Mouse (Mus musculus): ENCODE measurements around the gene Epha4.

The Epha4 gene

GRCm38 (mm10) chr1:77514963-77515650, at the start of gene Epha4:
Epha4 (minus strand) TSS chr1:77515088.
- peak; percentile 92 for DNase-seq (ENCODE audit: low spot score)

GRCm38 (mm10) chr1:77556199-77556598, 41.3 kb upstream of the Epha4 start:
- no peak for DNase-seq (ENCODE audit: low spot score)

- no peak for DNase-seq (ENCODE audit: low spot score)
Observed at GRCm38 (mm10) chr1:77551927-77552326, 37.0 kb upstream of the Epha4 start.

GRCm38 (mm10) chr1:77545722-77546121, 30.8 kb upstream of the Epha4 start:
- peak; percentile 58 for DNase-seq (ENCODE audit: low spot score)

DNA sequence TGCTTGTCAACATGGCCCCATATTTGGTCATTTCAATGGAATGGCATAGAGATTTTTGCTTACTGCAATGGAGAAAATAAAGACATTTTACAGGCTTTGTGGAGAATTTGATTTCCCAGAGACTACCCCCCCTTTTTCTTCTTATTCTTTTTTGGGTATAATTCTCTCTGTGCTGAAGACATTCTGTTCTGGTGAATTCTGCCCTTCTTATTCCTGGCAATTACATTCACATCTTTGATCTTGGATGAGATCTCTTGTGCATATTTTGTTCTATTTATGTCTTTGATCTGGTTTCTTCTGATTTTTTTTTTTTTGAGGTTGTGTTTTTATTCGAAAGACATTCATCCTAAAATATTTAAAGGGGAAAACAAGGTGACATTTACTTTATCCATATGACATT, 30.1 kb upstream of the Epha4 start:
- DNase-seq (ENCODE audit: low spot score), result no peak

- DNase-seq (ENCODE audit: low spot score), result no peak
Observed at GRCm38 (mm10) chr1:77544279-77544678, 29.4 kb upstream of the Epha4 start.

DNA sequence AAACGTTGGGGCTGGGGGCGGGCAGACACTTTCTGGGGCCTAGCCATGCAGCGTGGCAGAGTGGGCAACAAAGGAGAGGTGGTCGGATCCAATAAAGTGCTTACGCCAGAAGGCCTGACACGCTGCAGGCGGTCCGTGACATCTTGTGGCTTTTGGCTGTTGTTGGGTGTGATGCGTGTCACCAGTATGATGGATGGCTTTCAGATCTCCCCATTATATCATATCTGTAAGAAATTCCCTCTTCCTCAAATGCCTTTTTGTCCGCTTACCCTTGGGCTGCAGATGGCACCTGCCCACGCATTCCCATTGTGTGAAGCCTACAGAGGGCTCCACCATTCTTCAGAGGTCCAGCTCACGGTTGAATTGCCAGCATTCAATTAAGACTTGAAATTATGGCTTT, 25.1 kb upstream of the Epha4 start:
- no peak for DNase-seq (ENCODE audit: low spot score)

DNA sequence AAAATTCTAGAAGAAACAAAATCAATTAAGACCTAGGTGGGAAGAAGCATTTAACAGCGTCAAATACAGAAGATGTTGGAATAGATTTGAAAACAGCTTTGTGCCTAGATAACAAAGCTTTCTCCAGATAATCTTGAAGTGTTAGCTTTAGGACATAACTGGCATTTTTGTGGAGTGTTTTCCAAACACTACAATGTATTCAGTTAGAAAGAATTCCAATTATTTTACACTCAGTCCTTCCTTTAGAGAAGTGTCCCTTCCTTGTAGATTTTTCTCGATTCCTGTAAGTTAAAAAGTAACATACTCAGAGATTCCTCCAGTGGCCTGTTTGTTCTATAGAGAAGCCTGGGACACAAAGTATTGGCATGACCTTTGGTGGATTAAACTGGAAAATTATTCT, 23.7 kb upstream of the Epha4 start:
- no peak for DNase-seq (ENCODE audit: low spot score)

- DNase-seq (ENCODE audit: low spot score), result no peak
Observed at GRCm38 (mm10) chr1:77535905-77536304, 21.0 kb upstream of the Epha4 start.

GRCm38 (mm10) chr1:77532576-77533183, 17.8 kb upstream of the Epha4 start:
- DNase-seq (ENCODE audit: low spot score), result no peak

- no peak for DNase-seq (ENCODE audit: low spot score)
Observed at GRCm38 (mm10) chr1:77531934-77532575, 17.2 kb upstream of the Epha4 start.

DNA sequence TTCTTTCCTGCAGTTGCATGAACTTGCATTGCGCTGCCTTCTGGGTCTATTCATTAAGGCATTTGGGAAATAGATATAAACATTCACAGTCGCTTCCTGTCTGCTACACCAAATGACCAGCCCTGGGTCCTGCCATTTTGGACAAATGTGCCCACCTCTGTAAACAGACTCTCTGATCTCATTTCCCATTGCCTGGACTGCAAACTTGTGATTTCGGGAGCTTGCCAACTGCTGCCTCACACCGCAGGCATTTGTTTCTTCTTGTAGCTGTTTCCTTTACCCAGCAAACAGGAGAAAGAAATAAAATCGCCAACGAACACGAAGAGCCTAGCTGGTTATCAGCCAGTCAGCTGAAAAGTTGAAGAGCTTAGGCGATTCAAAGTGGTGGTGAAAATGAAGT, 10.2 kb upstream of the Epha4 start:
- no peak for DNase-seq (ENCODE audit: low spot score)

DNA sequence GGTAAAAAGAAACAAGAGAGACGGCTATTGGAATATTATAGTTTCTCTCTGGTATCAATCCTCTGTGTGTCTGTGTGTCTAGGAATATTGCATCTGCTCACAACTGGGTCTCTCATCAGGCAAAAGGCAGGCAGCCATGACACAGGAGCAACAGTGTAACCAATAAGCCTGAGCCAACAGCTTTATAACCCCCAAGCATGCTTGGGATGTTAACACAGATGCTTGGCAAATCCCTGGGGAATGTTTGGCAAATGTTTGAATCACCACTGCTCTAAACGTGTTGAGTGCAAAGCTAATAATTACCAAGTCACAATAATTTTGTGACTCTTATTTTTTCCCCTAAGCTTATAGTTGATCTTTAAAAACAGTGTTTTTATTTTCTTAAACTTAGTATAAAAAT, 8.5 kb upstream of the Epha4 start:
- DNase-seq (ENCODE audit: low spot score), result no peak

GRCm38 (mm10) chr1:77521640-77522539, 7.0 kb upstream of the Epha4 start:
- DNase-seq (ENCODE audit: low spot score), result no peak

DNA sequence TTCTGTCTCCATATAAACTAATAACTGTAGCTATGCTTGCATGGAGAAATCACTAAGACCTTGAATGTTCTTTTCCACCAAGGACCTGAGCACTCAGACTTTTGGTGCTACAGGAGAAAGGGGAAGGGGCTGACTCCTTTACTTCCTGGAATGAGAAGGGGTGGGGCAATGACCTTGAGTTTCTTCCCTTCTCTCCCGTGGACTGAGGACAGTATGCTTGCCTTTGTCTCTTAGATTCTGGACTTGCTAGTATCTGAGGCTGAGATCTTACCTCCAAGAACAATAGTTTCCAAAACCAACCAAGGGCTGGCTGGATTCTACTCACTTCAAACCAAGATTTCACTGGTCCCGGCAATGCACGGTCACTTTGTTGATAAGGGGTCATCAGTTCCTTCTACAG, 3.8 kb upstream of the Epha4 start:
- DNase-seq (ENCODE audit: low spot score), result no peak

GRCm38 (mm10) chr1:77516203-77516991, 1.5 kb upstream of the Epha4 start:
- peak; percentile 95 for DNase-seq (ENCODE audit: low spot score)

DNA sequence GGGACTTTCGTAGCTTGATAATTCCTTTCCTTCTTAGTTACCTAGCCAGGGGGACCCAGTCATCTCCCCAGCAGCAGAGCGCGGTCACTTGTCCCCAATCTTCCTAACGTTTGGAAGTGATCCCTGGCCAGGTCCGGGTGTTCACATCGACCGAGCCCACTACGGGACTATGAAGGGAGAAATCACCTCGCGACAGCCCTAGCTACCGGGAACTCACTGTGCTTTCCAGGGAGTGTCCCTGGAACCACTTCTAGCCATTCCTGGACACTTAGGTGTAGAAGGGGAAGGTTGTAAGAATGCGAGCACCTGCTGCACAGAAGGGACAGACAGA, 728 bp upstream of the Epha4 start:
- no peak for DNase-seq (ENCODE audit: low spot score)

GRCm38 (mm10) chr1:77514325-77514962, 444 bp downstream of the Epha4 start:
- peak; percentile 47 for DNase-seq (ENCODE audit: low spot score)

DNA sequence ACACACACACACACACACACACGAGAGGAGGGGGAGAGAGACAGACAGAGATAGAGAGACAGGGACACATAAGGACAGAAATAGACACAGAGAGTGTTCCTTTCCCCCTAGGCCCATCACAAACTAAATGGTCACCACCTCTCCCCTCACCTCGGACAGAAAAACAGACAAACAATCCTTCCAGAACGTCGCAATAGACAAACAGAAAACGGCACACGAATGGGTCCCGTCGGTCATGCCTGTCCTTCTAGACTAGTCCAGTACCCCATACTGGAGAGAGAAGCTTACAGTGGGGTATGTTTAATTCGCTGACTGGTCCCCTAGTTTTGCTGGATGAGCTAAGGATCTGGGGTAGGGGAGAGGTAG, 946 bp downstream of the Epha4 start:
- no peak for DNase-seq (ENCODE audit: low spot score)

DNA sequence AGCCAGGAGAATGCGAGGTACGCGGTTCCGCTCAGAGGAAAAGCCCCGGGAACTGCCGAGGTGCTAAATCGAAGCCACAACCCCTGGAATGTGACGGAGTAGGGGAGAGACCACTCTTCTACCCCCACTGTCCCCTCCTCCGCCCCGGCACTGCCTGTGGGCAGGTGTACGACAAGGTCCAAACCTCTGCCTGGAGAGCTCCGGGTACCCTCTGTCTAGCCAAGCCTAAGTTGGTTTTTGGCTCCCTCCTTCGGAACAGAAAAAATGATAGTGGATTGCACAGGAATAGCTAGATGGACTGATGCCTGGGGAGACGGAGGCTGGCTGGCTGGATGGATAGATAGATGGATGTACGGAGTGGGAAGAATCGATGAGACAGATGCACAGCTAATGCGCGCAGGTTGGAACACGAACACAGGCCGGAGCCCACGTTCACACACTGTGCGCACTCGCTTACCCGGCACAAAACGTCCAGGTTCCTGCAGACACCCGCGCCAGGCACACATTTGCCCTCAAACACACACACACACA, 1.4 kb downstream of the Epha4 start:
- peak; percentile 69 for DNase-seq (ENCODE audit: low spot score)
